In genomic region chr16:52302790-52303531, GRCm38 (mm10) we compare ENCODE assay signal across 29 mouse cellular contexts.
DNase-seq lines count a peak whose midpoint lies in the region; ATAC-seq lines count a peak whose summit lies in the region.
"Had no signal": no experiment of that assay in that cellular context is flagged by ENCODE, and none has a peak within 500 bp of the region (broad histone marks: within the 10 kb centered on the region; RNA-seq: fewer than 3 reads in every experiment).

No protein-coding gene starts in this region.

- no peak overlapping the region for H3K4me3 ChIP-seq in hindbrain, embryonic 14.5 days (replicated peaks; ENCODE audit: low read length)
- no peak overlapping the region for H3K4me3 ChIP-seq in hindbrain, embryonic 11.5 days (ENCODE audit: low read depth, low read length)
- H3K4me3 ChIP-seq in midbrain, embryonic 15.5 days = no peak overlapping the region
- no peak overlapping the region for H3K4me3 ChIP-seq in midbrain, embryonic 14.5 days (replicated peaks; ENCODE audit: low read depth, low read length)
- no peak overlapping the region for H3K4me3 ChIP-seq in forebrain, embryonic 16.5 days (replicated peaks; ENCODE audit: low read length)
- H3K4me3 ChIP-seq: embryonic facial prominence, embryonic 13.5 days; limb, embryonic 10.5 days; limb, embryonic 15.5 days; neural tube, embryonic 12.5 days had no signal

- WGBS in hindbrain, embryonic 14.5 days = 76% methylated on average over 9 of the region's 9 CpGs
- WGBS in hindbrain, embryonic 11.5 days = 92% methylated on average over 9 of the region's 9 CpGs
- WGBS in midbrain, embryonic 15.5 days = 76% methylated on average over 9 of the region's 9 CpGs
- WGBS in midbrain, embryonic 14.5 days = 87% methylated on average over 9 of the region's 9 CpGs
- WGBS in forebrain, embryonic 16.5 days = 55% methylated on average over 9 of the region's 9 CpGs

- no peak for DNase-seq in hindbrain, embryonic 14.5 days (ENCODE audit: low spot score)
- no peak for DNase-seq in hindbrain, embryonic 11.5 days (ENCODE audit: low spot score)
- DNase-seq in midbrain, embryonic 14.5 days = no peak
- peak; percentile 6 for DNase-seq in mesoderm, embryonic 11.5 days (ENCODE audit: low read depth, low spot score)
- DNase-seq in ovary, adult 18-20 months (ENCODE audit: low spot score) = no peak
- DNase-seq: adrenal gland, adult 2 months; adrenal gland, postnatal 36 days; B cell, adult 2 months; cerebellum, adult 9-10 months; cerebellum, postnatal 36 days; gastrocnemius, postnatal 14 days; heart, postnatal 14 days; kidney, adult 9 months; kidney, postnatal 10 days; layer of hippocampus, postnatal 36 days; lung, adult 2 months; lung, postnatal 10 days; thymus, adult 2 months; thymus, postnatal 4 days had no signal

- no peak overlapping the region for H3K4me2 ChIP-seq in hindbrain, embryonic 14.5 days (replicated peaks)
- no peak overlapping the region for H3K4me2 ChIP-seq in hindbrain, embryonic 11.5 days (replicated peaks; ENCODE audit: low read depth, low read length)
- no peak overlapping the region for H3K4me2 ChIP-seq in midbrain, embryonic 15.5 days
- H3K4me2 ChIP-seq in midbrain, embryonic 14.5 days (ENCODE audit: low read length) = no peak overlapping the region
- H3K4me2 ChIP-seq in forebrain, embryonic 16.5 days (ENCODE audit: low read length) = peak overlapping the region; percentile 23; the same call in 1 of the 2 replicates
- H3K4me2 ChIP-seq: embryonic facial prominence, embryonic 13.5 days; limb, embryonic 15.5 days; neural tube, embryonic 12.5 days had no signal

- no peaks in the 10 kb centered on the region for H3K36me3 ChIP-seq in hindbrain, embryonic 14.5 days (replicated peaks; ENCODE audit: control insufficient read depth, insufficient read depth)
- H3K36me3 ChIP-seq in hindbrain, embryonic 11.5 days (ENCODE audit: control insufficient read depth, insufficient read depth, low read length) = no peaks in the 10 kb centered on the region
- no peaks in the 10 kb centered on the region for H3K36me3 ChIP-seq in midbrain, embryonic 15.5 days (replicated peaks)
- no peaks in the 10 kb centered on the region for H3K36me3 ChIP-seq in midbrain, embryonic 14.5 days (ENCODE audit: control insufficient read depth, insufficient read depth, low read length)
- H3K36me3 ChIP-seq in forebrain, embryonic 16.5 days (ENCODE audit: control insufficient read depth, insufficient read depth) = no peaks in the 10 kb centered on the region
- H3K36me3 ChIP-seq: embryonic facial prominence, embryonic 13.5 days; limb, embryonic 10.5 days; limb, embryonic 15.5 days; neural tube, embryonic 12.5 days had no signal

- no peaks in the 10 kb centered on the region for H3K9me3 ChIP-seq in hindbrain, embryonic 14.5 days (ENCODE audit: control insufficient read depth, low read length)
- H3K9me3 ChIP-seq in hindbrain, embryonic 11.5 days (ENCODE audit: control insufficient read depth, low read length) = no peaks in the 10 kb centered on the region
- no peaks in the 10 kb centered on the region for H3K9me3 ChIP-seq in midbrain, embryonic 15.5 days
- no peaks in the 10 kb centered on the region for H3K9me3 ChIP-seq in midbrain, embryonic 14.5 days (ENCODE audit: control insufficient read depth, low read length)
- H3K9me3 ChIP-seq in forebrain, embryonic 16.5 days (ENCODE audit: control insufficient read depth, low read length) = no peaks in the 10 kb centered on the region
- H3K9me3 ChIP-seq: embryonic facial prominence, embryonic 13.5 days; limb, embryonic 10.5 days; limb, embryonic 15.5 days; neural tube, embryonic 12.5 days had no signal

- no peaks in the 10 kb centered on the region for H3K4me1 ChIP-seq in hindbrain, embryonic 14.5 days (replicated peaks; ENCODE audit: control insufficient read depth, insufficient read depth, low read length)
- no peaks in the 10 kb centered on the region for H3K4me1 ChIP-seq in hindbrain, embryonic 11.5 days (replicated peaks; ENCODE audit: control insufficient read depth, insufficient read depth, low read length)
- H3K4me1 ChIP-seq in midbrain, embryonic 15.5 days = no peaks in the 10 kb centered on the region
- no peaks in the 10 kb centered on the region for H3K4me1 ChIP-seq in midbrain, embryonic 14.5 days (ENCODE audit: control insufficient read depth, insufficient read depth, low read length)
- peaks cover 5% of the 10 kb centered on the region for H3K4me1 ChIP-seq in forebrain, embryonic 16.5 days (replicated peaks; ENCODE audit: control insufficient read depth, insufficient read depth, low read length)
- H3K4me1 ChIP-seq: embryonic facial prominence, embryonic 13.5 days; limb, embryonic 15.5 days; neural tube, embryonic 12.5 days had no signal

- no peaks in the 10 kb centered on the region for H3K27me3 ChIP-seq in hindbrain, embryonic 14.5 days (ENCODE audit: control insufficient read depth, insufficient read depth, low read length)
- no peaks in the 10 kb centered on the region for H3K27me3 ChIP-seq in hindbrain, embryonic 11.5 days (ENCODE audit: control insufficient read depth, insufficient read depth, low read length)
- no peaks in the 10 kb centered on the region for H3K27me3 ChIP-seq in midbrain, embryonic 15.5 days (replicated peaks)
- no peaks in the 10 kb centered on the region for H3K27me3 ChIP-seq in midbrain, embryonic 14.5 days (ENCODE audit: control insufficient read depth, insufficient read depth, low read length)
- no peaks in the 10 kb centered on the region for H3K27me3 ChIP-seq in forebrain, embryonic 16.5 days (replicated peaks; ENCODE audit: control insufficient read depth, insufficient read depth, low read length)
- H3K27me3 ChIP-seq: embryonic facial prominence, embryonic 13.5 days; limb, embryonic 15.5 days; neural tube, embryonic 12.5 days had no signal

- no peak overlapping the region for H3K9ac ChIP-seq in hindbrain, embryonic 14.5 days
- no peak overlapping the region for H3K9ac ChIP-seq in hindbrain, embryonic 11.5 days (ENCODE audit: low read depth, low read length)
- H3K9ac ChIP-seq in midbrain, embryonic 15.5 days = no peak overlapping the region
- H3K9ac ChIP-seq in midbrain, embryonic 14.5 days (replicated peaks; ENCODE audit: low read length) = no peak overlapping the region
- no peak overlapping the region for H3K9ac ChIP-seq in forebrain, embryonic 16.5 days (replicated peaks; ENCODE audit: low read depth, low read length)
- H3K9ac ChIP-seq: embryonic facial prominence, embryonic 13.5 days; limb, embryonic 15.5 days; liver, embryonic 14.5 days; neural tube, embryonic 12.5 days had no signal

- peak; percentile 53; the same call in 1 of the 2 replicates for ATAC-seq in hindbrain, embryonic 14.5 days (ENCODE audit: low FRiP score)
- no peak for ATAC-seq in hindbrain, embryonic 11.5 days (ENCODE audit: low FRiP score)
- 0 out of 2 replicates have a peak, but pooled peaks have one; percentile 37 for ATAC-seq in midbrain, embryonic 15.5 days (replicated peaks)
- ATAC-seq in midbrain, embryonic 14.5 days (ENCODE audit: low FRiP score, low TSS enrichment) = no peak
- ATAC-seq in forebrain, embryonic 16.5 days = peak; percentile 89
- ATAC-seq: activated CD4-positive, CD25-positive, alpha-beta regulatory T cell, adult 4 months; intestine, postnatal 0 days had no signal

- no peak overlapping the region for H3K27ac ChIP-seq in hindbrain, embryonic 14.5 days
- H3K27ac ChIP-seq in hindbrain, embryonic 11.5 days (ENCODE audit: low read depth, low read length) = no peak overlapping the region
- H3K27ac ChIP-seq in midbrain, embryonic 15.5 days = no peak overlapping the region
- H3K27ac ChIP-seq in midbrain, embryonic 14.5 days (replicated peaks; ENCODE audit: low read depth, low read length) = no peak overlapping the region
- H3K27ac ChIP-seq in forebrain, embryonic 16.5 days (ENCODE audit: low read length) = no peak overlapping the region
- H3K27ac ChIP-seq: embryonic facial prominence, embryonic 13.5 days; limb, embryonic 10.5 days; limb, embryonic 15.5 days; liver, embryonic 14.5 days; macrophage; neural tube, embryonic 12.5 days had no signal

Comparison
In these comparisons a context has a peak if more than half of its experiments do, and no peak if none do; other contexts are left out.
1. ATAC-seq: peak in hindbrain, embryonic 14.5 days (single experiment), midbrain, embryonic 15.5 days (single experiment) and forebrain, embryonic 16.5 days (single experiment); none in hindbrain, embryonic 11.5 days (single experiment) and midbrain, embryonic 14.5 days (single experiment).